Mouse (Mus musculus): ENCODE measurements around the gene Rpl39. TPM values are rescaled to one million over a fixed set of nuclear protein-coding genes. Genes with fewer than 3 reads are reported as not detected.

The Rpl39 gene
- total and polyA plus RNA-seq, 2 experiments from 2014 or later: 167 to 403 TPM

- WGBS: 11% methylated on average over 3 of the region's 5 CpGs
- Histone ChIP-seq H3K27me3 (ENCODE audit: control insufficient read depth, insufficient read depth, low read length) (no peaks in the 10 kb centered on the region), H3K9ac (replicated peaks; ENCODE audit: low read depth, low read length) (no peak overlapping the region), H3K9me3 (replicated peaks; ENCODE audit: control insufficient read depth, low read length) (no peaks in the 10 kb centered on the region), H3K4me3 (ENCODE audit: low read depth, low read length) (no peak overlapping the region), H3K27ac (ENCODE audit: low read depth) (no peak overlapping the region), H3K4me1 (ENCODE audit: control insufficient read depth, insufficient read depth) (no peaks in the 10 kb centered on the region), H3K36me3 (replicated peaks; ENCODE audit: control insufficient read depth, insufficient read depth, low read length) (no peaks in the 10 kb centered on the region), H3K4me2 (ENCODE audit: low read depth, low read length) (no peak overlapping the region)
- ATAC-seq (ENCODE audit: insufficient read depth, low read depth) (no peak), DNase-seq (ENCODE audit: low spot score) (no peak)
- TF ChIP-seq CTCF (IDR thresholded peaks at IDR 0.05; ENCODE audit: low read depth) (no peak), EP300 (IDR thresholded peaks at IDR 0.05; ENCODE audit: low read depth) (no peak)
These were observed 31.9 kb upstream of the Rpl39 start for GRCm38 (mm10) chrX:37117085-37117484.

- Histone ChIP-seq H3K27ac (ENCODE audit: low read depth) (no peak overlapping the region), H3K4me2 (ENCODE audit: low read depth, low read length) (peak overlapping the region; percentile 15; the same call in 1 of the 2 replicates), H3K9me3 (replicated peaks; ENCODE audit: control insufficient read depth, low read length) (no peaks in the 10 kb centered on the region), H3K9ac (replicated peaks; ENCODE audit: low read depth, low read length) (no peak overlapping the region), H3K27me3 (ENCODE audit: control insufficient read depth, insufficient read depth, low read length) (no peaks in the 10 kb centered on the region), H3K4me1 (ENCODE audit: control insufficient read depth, insufficient read depth) (no peaks in the 10 kb centered on the region), H3K4me3 (ENCODE audit: low read depth, low read length) (no peak overlapping the region), H3K36me3 (replicated peaks; ENCODE audit: control insufficient read depth, insufficient read depth, low read length) (no peaks in the 10 kb centered on the region)
- TF ChIP-seq CTCF (IDR thresholded peaks at IDR 0.05; ENCODE audit: low read depth) (no peak), EP300 (IDR thresholded peaks at IDR 0.05; ENCODE audit: low read depth) (no peak)
- ATAC-seq (ENCODE audit: insufficient read depth, low read depth) (no peak), DNase-seq (ENCODE audit: low spot score) (no peak)
- WGBS: 71% methylated on average over 4 of the region's 4 CpGs
These were observed 25.6 kb upstream of the Rpl39 start for GRCm38 (mm10) chrX:37110881-37111193.

GRCm38 (mm10) chrX:37110193-37110880, 25.1 kb upstream of the Rpl39 start, which contains the start of gene Upf3b:
Upf3b (minus strand) TSS chrX:37110322.
- WGBS: 22% methylated on average over 30 of the region's 30 CpGs
- peak; percentile 93 for DNase-seq (ENCODE audit: low spot score)
- H3K4me2 ChIP-seq (ENCODE audit: low read depth, low read length): peak within 1 kb of the TSS; percentile 80
- H3K9me3 ChIP-seq (replicated peaks; ENCODE audit: control insufficient read depth, low read length): no peaks in the 10 kb centered on the region
- no peaks in the 10 kb centered on the region for H3K27me3 ChIP-seq (ENCODE audit: control insufficient read depth, insufficient read depth, low read length)
- H3K27ac ChIP-seq (ENCODE audit: low read depth): peak within 1 kb of the TSS; percentile 93
- peak within 1 kb of the TSS; percentile 56 for H3K4me3 ChIP-seq (ENCODE audit: low read depth, low read length)
- TF ChIP-seq CTCF (IDR thresholded peaks at IDR 0.05; ENCODE audit: low read depth) (0 out of 2 replicates have a peak, but pooled peaks have one; percentile 7), EP300 (IDR thresholded peaks at IDR 0.05; ENCODE audit: low read depth) (peak; percentile 64; the same call in 1 of the 2 replicates)
- peak within 1 kb of the TSS; percentile 70 for H3K9ac ChIP-seq (replicated peaks; ENCODE audit: low read depth, low read length)
- ATAC-seq (ENCODE audit: insufficient read depth, low read depth): peak; percentile 98
- H3K4me1 ChIP-seq (ENCODE audit: control insufficient read depth, insufficient read depth): no peaks in the 10 kb centered on the region
- H3K36me3 ChIP-seq (replicated peaks; ENCODE audit: control insufficient read depth, insufficient read depth, low read length): no peaks in the 10 kb centered on the region

GRCm38 (mm10) chrX:37109526-37110192, 24.5 kb upstream of the Rpl39 start:
- Histone ChIP-seq H3K4me3 (ENCODE audit: low read depth, low read length) (peak overlapping the region; percentile 56), H3K4me2 (ENCODE audit: low read depth, low read length) (peak overlapping the region; percentile 80), H3K9ac (replicated peaks; ENCODE audit: low read depth, low read length) (peak overlapping the region; percentile 70), H3K4me1 (ENCODE audit: control insufficient read depth, insufficient read depth) (no peaks in the 10 kb centered on the region), H3K9me3 (replicated peaks; ENCODE audit: control insufficient read depth, low read length) (no peaks in the 10 kb centered on the region), H3K27ac (ENCODE audit: low read depth) (peak overlapping the region; percentile 93), H3K36me3 (replicated peaks; ENCODE audit: control insufficient read depth, insufficient read depth, low read length) (no peaks in the 10 kb centered on the region), H3K27me3 (ENCODE audit: control insufficient read depth, insufficient read depth, low read length) (no peaks in the 10 kb centered on the region)
- WGBS: 17% methylated on average over 27 of the region's 27 CpGs
- DNase-seq (ENCODE audit: low spot score) (no peak), ATAC-seq (ENCODE audit: insufficient read depth, low read depth) (peak; percentile 74)
- TF ChIP-seq CTCF (IDR thresholded peaks at IDR 0.05; ENCODE audit: low read depth): no peak
- no peak for TF ChIP-seq EP300 (IDR thresholded peaks at IDR 0.05; ENCODE audit: low read depth)

DNA sequence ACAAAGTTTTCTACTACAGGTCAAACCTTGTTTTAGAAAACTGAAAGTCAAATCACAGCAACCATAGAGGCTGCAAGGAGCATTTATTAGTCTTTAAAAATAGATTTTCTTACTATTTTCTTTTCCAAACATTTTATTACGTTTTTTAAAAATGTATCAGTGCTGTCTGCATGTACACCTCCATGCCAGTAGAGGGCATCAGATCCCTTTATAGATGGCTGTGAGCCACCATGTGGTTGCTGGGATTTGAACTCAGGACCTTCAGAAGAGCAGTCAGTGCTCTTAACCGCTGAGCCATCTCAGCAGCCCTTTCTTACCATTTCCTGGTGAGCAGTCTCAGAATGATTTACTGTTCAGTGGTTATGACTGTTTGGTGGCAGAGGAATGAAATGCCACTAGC, 18.6 kb upstream of the Rpl39 start:
- ATAC-seq (ENCODE audit: insufficient read depth, low read depth): no peak
- TF ChIP-seq EP300 (IDR thresholded peaks at IDR 0.05; ENCODE audit: low read depth) (no peak), CTCF (IDR thresholded peaks at IDR 0.05; ENCODE audit: low read depth) (no peak; the same call in 1 of the 2 replicates)
- no peak overlapping the region for H3K27ac ChIP-seq (ENCODE audit: low read depth)
- no peaks in the 10 kb centered on the region for H3K27me3 ChIP-seq (ENCODE audit: control insufficient read depth, insufficient read depth, low read length)
- no peaks in the 10 kb centered on the region for H3K4me1 ChIP-seq (ENCODE audit: control insufficient read depth, insufficient read depth)
- no peak overlapping the region for H3K9ac ChIP-seq (replicated peaks; ENCODE audit: low read depth, low read length)
- no peaks in the 10 kb centered on the region for H3K9me3 ChIP-seq (replicated peaks; ENCODE audit: control insufficient read depth, low read length)
- WGBS: 68% methylated on average over 2 of the region's 2 CpGs
- no peak overlapping the region for H3K4me3 ChIP-seq (ENCODE audit: low read depth, low read length)
- DNase-seq (ENCODE audit: low spot score): no peak
- H3K4me2 ChIP-seq (ENCODE audit: low read depth, low read length): no peak overlapping the region
- H3K36me3 ChIP-seq (replicated peaks; ENCODE audit: control insufficient read depth, insufficient read depth, low read length): peaks cover 10% of the 10 kb centered on the region; the same call in 1 of the 2 replicates

All from heart, postnatal 0 days (tissue).